Mouse (Mus musculus) hindlimb bud, embryonic 11.5 days (tissue): ENCODE measurements around the gene Baz1b.
"Not testable (repeated sequence)": the region's sequence is repeated elsewhere in the genome, so short reads cannot be mapped to it uniquely, and the experiment has no call there.

Experiments used
- DNase-seq: peaks from one replicate; pipeline ENCODE4 v3.0.0-alpha.2; 2012; ENCODE audit warnings: low read depth, low spot score; ENCODE audit errors: extremely low spot score

The Baz1b gene

GRCm38 (mm10) chr5:135178996-135179395 lies 8.1 kb upstream of the Baz1b start:
- no peak for DNase-seq

DNA sequence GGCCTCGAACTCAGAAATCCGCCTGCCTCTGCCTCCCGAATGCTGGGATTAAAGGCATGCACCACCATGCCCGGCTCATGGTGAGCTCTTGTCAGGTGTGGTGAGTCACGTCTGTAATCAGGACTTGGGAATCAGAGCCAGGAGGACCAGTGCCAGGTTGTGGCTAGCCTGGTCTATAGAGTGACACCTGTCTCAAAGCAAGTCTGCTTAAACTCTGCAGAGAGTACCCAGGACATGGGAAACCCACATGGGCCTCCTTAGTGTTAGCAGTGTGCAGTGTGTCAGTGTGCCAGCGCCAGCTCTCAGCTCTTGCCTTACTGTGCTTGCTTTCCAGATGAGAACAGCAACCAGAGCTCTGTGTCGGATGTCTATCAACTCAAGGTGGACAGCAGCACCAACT lies 7.4 kb upstream of the Baz1b start:
- no peak for DNase-seq

DNA sequence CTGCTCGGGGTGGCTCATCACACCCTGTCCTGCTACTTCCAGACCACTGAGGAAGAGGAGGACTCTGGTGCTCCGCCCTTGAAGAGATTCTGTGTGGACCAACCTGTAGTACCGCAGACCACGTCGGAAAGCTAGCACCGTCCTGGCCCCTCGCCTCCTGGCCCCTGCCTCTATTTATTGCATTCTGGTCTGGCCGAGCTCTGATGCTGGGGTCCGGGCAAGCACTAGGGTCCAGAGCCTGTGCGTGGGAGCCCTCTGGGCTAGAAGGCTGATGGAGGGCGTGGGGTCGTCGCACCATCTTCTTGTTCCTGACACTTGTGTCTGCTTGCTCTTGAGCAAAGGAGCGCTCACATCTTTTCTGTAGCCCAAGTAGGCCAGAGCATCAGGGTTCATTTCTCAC lies 6.3 kb upstream of the Baz1b start:
- DNase-seq = no peak

- no peak for DNase-seq
These were observed 5.3 kb upstream of the Baz1b start for GRCm38 (mm10) chr5:135181776-135182175.

GRCm38 (mm10) chr5:135183131-135183861 lies 3.8 kb upstream of the Baz1b start:
- DNase-seq = no peak

GRCm38 (mm10) chr5:135185016-135185415 lies 2.0 kb upstream of the Baz1b start:
- DNase-seq = no peak

GRCm38 (mm10) chr5:135185596-135185995 lies 1.5 kb upstream of the Baz1b start:
- DNase-seq = no peak

GRCm38 (mm10) chr5:135186231-135186620 lies 838 bp upstream of the Baz1b start:
- no peak for DNase-seq

- no peak for DNase-seq
These were observed 517 bp downstream of the Baz1b start for GRCm38 (mm10) chr5:135187349-135188213.

DNA sequence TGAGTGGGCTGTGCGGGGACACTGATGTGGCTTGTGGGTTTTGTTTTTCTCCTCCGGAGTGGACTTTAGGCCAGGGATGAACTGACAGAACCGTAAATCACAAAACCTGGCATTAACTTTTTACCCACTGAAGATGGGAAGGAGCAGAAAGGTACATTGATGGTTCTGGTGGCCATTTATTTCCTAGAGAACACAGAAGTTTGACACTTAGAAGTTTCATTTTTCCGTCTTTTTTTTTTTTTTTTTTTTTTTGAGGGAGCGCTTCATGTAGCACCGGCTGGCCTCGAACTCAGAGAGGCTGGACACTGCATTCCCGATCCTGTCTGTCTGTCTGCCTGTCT lies 1.1 kb downstream of the Baz1b start:
- no peak for DNase-seq

DNA sequence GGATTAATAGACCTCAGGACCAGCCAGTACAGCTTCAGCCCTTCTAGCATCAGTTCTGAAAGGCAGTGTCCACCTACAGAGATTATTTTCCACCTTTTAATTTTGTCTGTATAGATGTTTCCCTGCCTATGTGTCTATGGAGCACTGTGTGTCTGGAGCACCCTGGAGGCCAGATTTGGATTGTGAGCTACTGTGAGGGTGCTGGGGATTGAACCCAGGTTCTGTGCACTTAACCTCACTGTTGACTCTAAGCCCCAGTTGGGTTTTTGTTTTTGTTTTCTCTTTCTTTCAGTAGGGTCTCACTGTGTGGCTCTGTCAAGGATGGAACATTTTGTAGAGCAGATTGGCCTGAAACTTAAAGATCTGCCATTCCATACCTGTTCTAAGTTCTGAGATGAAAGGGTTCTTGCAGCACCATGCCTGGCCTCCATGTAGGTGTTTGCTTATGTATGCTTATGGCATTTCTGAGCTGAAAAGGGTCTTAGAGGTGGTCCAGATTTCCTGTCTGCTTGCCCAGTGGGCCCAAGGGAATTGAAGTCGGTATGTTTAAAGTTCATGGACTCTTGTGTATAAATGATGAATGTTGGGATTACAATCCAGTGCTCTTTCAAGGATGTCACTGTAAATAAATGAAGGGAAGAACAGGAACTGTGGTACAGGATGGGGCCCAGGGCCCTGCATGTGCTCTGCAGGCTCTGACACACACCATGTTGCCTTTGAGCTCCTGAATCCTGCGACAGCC lies 2.4 kb downstream of the Baz1b start:
- no peak for DNase-seq

DNA sequence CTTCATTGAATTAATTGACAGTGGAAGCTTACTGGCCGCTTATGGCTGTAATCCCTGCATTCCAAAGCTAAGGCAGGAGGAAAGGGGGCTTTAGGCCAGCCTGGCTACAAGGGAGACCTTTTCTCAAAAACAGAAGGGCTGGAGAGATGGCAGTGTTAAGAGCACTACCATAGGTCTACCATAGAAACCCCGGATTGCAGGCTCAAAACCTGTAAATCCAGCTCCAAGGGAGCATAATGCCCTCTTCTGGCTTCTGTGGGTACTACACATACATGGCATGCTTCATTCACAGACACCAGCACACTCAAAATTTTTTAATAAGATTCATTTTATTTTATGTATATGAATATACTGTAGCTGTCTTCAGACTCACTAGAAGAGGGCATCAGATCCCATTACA lies 4.6 kb downstream of the Baz1b start:
- peak; percentile 75 for DNase-seq

- DNase-seq = no peak
These were observed 5.4 kb downstream of the Baz1b start for GRCm38 (mm10) chr5:135192431-135192830.

- DNase-seq = no peak
These were observed 9.3 kb downstream of the Baz1b start for GRCm38 (mm10) chr5:135196367-135196766.

- no peak for DNase-seq
These were observed 15.7 kb downstream of the Baz1b start for GRCm38 (mm10) chr5:135202763-135203162.

- DNase-seq = no peak
These were observed 21.1 kb downstream of the Baz1b start for GRCm38 (mm10) chr5:135208197-135208596.

DNA sequence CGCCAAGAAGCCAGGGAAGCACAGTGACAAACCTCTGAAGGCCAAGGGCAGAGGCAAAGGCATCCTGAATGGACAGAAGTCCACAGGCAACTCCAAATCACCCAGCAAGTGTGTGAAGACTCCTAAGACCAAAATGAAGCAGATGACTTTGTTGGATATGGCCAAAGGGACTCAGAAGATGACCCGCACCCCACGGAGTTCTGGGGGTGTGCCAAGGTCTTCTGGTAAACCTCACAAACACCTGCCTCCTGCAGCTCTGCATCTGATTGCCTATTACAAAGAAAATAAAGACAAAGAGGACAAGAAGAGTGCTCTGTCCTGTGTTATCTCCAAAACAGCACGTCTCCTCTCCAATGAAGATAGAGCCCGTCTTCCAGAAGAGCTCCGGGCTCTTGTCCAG lies 29.8 kb downstream of the Baz1b start:
- DNase-seq = no peak

DNA sequence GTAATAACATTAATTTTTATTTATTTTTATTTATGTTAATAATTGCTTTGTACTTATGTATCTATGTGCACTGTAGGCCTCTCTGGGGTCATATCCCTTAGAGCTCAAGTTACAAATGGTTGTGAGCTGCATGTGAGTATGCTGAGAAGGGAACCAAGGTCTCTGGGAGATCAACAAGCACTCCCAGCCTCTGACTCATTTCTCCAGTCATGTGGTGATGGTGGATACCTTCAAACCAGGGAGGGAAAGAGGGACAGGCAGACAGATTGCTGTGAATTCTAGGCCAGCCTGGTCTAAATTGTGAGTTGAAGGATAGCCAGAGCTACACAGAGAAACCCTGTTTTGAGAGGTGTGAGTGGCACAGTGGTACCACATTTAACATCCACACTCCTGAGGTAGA lies 33.9 kb downstream of the Baz1b start:
- no peak for DNase-seq

GRCm38 (mm10) chr5:135222066-135222465 lies 35.0 kb downstream of the Baz1b start:
- DNase-seq = no peak

- no peak for DNase-seq
These were observed 37.1 kb downstream of the Baz1b start for GRCm38 (mm10) chr5:135224169-135224568.

GRCm38 (mm10) chr5:135225879-135226278 lies 38.8 kb downstream of the Baz1b start:
- DNase-seq = not testable (repeated sequence)

GRCm38 (mm10) chr5:135230186-135230585 lies 43.1 kb downstream of the Baz1b start:
- no peak for DNase-seq
